Mouse (Mus musculus) CD4-positive helper T cell, adult 2 months (primary cell): ENCODE data around the gene Mrpl23.

Source experiments
- DNase-seq: peaks from one replicate; pipeline ENCODE4 v3.0.0-alpha.2; 2012; ENCODE audit warnings: low read depth, missing footprints, low spot score

Gene Mrpl23

GRCm38 (mm10) chr7:142520331-142520730, 12.2 kb upstream of the Mrpl23 start:
- DNase-seq = no peak

GRCm38 (mm10) chr7:142522352-142522751, 10.1 kb upstream of the Mrpl23 start:
- no peak for DNase-seq

GRCm38 (mm10) chr7:142523200-142523990, 9.1 kb upstream of the Mrpl23 start:
- no peak for DNase-seq

- no peak for DNase-seq
These were observed 6.9 kb upstream of the Mrpl23 start for GRCm38 (mm10) chr7:142525342-142526178.

- no peak for DNase-seq
These were observed 3.1 kb upstream of the Mrpl23 start for GRCm38 (mm10) chr7:142529350-142529749.

- no peak for DNase-seq
These were observed 439 bp upstream of the Mrpl23 start for GRCm38 (mm10) chr7:142531973-142532521.

- DNase-seq = peak; percentile 92
These were observed 771 bp downstream of the Mrpl23 start for GRCm38 (mm10) chr7:142533059-142533855.

- no peak for DNase-seq
These were observed 2.6 kb downstream of the Mrpl23 start for GRCm38 (mm10) chr7:142535116-142535515.

GRCm38 (mm10) chr7:142535832-142536231, 3.3 kb downstream of the Mrpl23 start:
- DNase-seq = no peak

GRCm38 (mm10) chr7:142537181-142537580, 4.7 kb downstream of the Mrpl23 start:
- no peak for DNase-seq

- DNase-seq = peak; percentile 51
These were observed 5.4 kb downstream of the Mrpl23 start for GRCm38 (mm10) chr7:142537879-142538278.

GRCm38 (mm10) chr7:142538291-142538690, 5.8 kb downstream of the Mrpl23 start:
- DNase-seq = no peak

- no peak for DNase-seq
These were observed 6.3 kb downstream of the Mrpl23 start for GRCm38 (mm10) chr7:142538766-142539165.

GRCm38 (mm10) chr7:142539828-142540227, 7.3 kb downstream of the Mrpl23 start:
- no peak for DNase-seq

GRCm38 (mm10) chr7:142542771-142543303, 10.4 kb downstream of the Mrpl23 start:
- no peak for DNase-seq

- DNase-seq = no peak
These were observed 13.5 kb downstream of the Mrpl23 start for GRCm38 (mm10) chr7:142545967-142546366.

GRCm38 (mm10) chr7:142547874-142548273, 15.4 kb downstream of the Mrpl23 start:
- DNase-seq = no peak

- no peak for DNase-seq
These were observed 16.2 kb downstream of the Mrpl23 start for GRCm38 (mm10) chr7:142548706-142549105.

GRCm38 (mm10) chr7:142549941-142550763, 17.7 kb downstream of the Mrpl23 start:
- no peak for DNase-seq

GRCm38 (mm10) chr7:142550935-142551373, 18.5 kb downstream of the Mrpl23 start:
- DNase-seq = no peak
